Mouse (Mus musculus): ENCODE results near the gene Mpnd. TPM values are rescaled to one million over a fixed set of nuclear protein-coding genes. Genes with fewer than 3 reads are reported as not detected.

The Mpnd gene
- polyA plus RNA-seq, 1 experiment from 2014 or later = 191 TPM

DNA sequence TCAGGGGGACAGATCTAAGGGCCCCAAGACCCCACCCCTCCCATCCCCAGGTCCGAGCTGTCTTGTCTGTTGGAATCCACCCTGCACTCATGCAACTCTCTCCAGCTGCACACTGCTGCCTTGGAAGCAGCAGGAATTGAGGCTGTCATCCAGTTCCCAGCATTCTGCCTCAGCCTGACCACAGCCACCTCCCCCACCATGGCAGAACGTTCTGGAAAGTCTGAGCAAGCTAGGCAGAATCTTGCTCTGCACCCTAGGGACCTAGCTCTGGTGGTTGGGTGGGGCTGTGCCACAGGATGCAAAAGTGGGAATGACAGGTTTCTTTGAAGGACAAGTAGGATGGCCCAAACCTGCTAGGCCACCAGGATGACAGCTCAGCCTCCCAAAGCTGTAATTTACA, 19.0 kb downstream of the Mpnd start:
- no peaks in the 10 kb centered on the region for H3K9me3 ChIP-seq
- H3K27ac ChIP-seq (replicated peaks) = no peak overlapping the region
- peaks cover 12% of the 10 kb centered on the region for H3K4me1 ChIP-seq
- peaks cover 7% of the 10 kb centered on the region for H3K36me3 ChIP-seq
- H3K4me2 ChIP-seq (replicated peaks) = no peak overlapping the region
- H3K9ac ChIP-seq (replicated peaks) = no peak overlapping the region
- WGBS = 82% methylated on average over 2 of the region's 2 CpGs
- H3K4me3 ChIP-seq = no peak overlapping the region
- no peak for ATAC-seq (replicated peaks)
- H3K27me3 ChIP-seq = no peaks in the 10 kb centered on the region

DNA sequence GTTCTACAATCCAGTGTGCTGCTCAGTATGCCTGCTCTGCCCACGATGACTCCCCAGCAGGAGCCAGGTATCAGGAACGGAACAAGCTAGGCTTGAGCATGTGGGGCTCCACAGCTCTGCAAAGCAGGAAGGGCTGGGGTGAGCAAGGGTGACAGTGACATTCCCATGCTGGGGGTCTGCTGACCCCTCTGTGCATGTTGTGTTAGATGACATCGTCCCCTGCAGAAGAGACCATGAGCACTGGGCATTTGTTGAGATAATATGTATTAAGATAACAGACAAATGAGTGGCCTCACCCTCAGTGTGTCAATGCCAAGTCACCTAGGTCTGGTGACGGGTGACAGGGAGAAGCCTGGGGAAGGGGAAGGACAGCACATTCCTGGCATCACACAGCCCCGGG, 19.4 kb downstream of the Mpnd start:
- 78% methylated on average over 5 of the region's 5 CpGs for WGBS
- Histone ChIP-seq H3K4me1 (peaks cover 12% of the 10 kb centered on the region), H3K9me3 (no peaks in the 10 kb centered on the region), H3K4me2 (replicated peaks) (no peak overlapping the region), H3K9ac (replicated peaks) (no peak overlapping the region), H3K4me3 (no peak overlapping the region), H3K27me3 (no peaks in the 10 kb centered on the region), H3K36me3 (peaks cover 4% of the 10 kb centered on the region; the same call in 1 of the 2 replicates), H3K27ac (replicated peaks) (no peak overlapping the region)
- ATAC-seq (replicated peaks) = no peak

DNA sequence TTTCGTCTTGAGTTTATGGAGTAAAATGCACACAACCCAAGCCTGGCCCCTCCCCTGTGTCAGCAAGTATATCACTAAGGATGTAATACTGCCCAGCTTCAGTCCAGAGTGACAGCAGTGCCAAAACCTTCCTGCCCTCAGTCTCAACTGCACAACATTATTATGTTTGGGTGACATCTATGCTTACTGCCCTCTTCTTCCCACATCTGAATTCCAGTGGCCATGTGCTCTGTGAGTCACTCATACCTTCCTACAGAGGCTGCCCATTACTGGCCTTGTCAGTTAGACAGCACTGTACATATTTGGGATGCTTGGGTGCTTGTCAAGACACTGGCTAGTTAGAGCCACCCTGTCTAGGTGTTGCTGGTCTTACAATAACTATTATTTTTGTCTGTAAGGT, 20.8 kb downstream of the Mpnd start:
- 88% methylated on average over 1 of the region's 1 CpGs for WGBS
- peaks cover 12% of the 10 kb centered on the region for H3K4me1 ChIP-seq

DNA sequence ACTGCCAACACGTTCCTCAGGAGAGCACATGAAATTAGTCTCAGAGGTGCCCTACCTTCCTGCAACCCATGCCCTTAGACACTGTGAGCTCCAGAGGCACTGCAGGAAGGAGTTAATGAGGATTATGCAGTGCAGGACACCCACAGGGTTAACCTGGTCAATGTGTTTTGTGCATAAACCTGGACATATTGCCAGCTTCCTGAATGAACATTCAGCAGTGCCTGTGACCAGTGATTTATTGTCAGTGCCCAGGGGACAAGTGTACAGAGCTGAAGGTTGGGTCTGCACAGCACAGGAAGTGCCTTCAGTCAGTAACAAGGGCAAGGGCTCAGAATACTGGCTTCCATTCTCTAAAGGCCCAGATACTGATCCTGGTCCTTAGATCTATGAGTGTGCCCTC, 21.4 kb downstream of the Mpnd start:
- Histone ChIP-seq H3K27ac (replicated peaks) (no peak overlapping the region), H3K27me3 (no peaks in the 10 kb centered on the region), H3K4me3 (no peak overlapping the region), H3K9me3 (no peaks in the 10 kb centered on the region), H3K4me2 (replicated peaks) (no peak overlapping the region), H3K36me3 (peaks cover 4% of the 10 kb centered on the region; the same call in 1 of the 2 replicates), H3K4me1 (peaks cover 9% of the 10 kb centered on the region), H3K9ac (replicated peaks) (no peak overlapping the region)
- WGBS = 74% methylated on average over 1 of the region's 1 CpGs
- ATAC-seq (replicated peaks) = no peak

More for the DNA sequence above, 20.8 kb downstream of the Mpnd start:
- Histone ChIP-seq H3K9me3 (no peaks in the 10 kb centered on the region), H3K27me3 (no peaks in the 10 kb centered on the region), H3K4me2 (replicated peaks) (no peak overlapping the region), H3K27ac (replicated peaks) (no peak overlapping the region), H3K36me3 (peaks cover 4% of the 10 kb centered on the region; the same call in 1 of the 2 replicates), H3K4me3 (no peak overlapping the region), H3K9ac (replicated peaks) (no peak overlapping the region)
- no peak for ATAC-seq (replicated peaks)

DNA sequence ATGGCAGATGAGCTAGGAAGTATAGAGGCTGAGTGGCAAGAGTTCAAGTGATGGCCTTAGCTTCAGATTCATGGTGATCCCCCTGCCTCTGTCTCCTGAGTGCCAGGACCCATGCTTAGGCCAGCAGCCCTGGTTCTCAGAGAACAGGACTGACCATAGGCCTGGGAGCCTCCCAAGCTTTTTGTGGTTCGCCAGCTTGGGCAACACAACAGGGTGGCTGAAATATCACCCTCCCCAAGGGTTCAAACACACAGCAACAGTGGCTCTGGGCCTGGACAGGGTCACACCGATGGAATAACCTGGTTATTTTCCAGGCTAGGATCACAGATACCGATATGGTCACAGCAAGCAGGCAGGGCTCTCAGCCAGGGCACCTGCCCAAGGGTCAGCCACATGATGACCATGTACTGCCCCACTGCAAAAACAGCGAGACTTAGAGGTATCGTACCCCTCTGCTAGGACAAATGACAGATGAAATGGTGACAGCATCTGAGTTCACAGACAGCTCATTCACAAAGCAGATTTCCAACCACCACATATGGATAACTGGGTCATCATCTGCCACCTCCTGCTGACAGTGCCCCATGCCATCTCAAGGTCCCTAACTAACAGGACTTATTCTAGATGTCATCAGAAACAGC, 22.4 kb downstream of the Mpnd start:
- no peak overlapping the region for H3K9ac ChIP-seq (replicated peaks)
- peaks cover 4% of the 10 kb centered on the region; the same call in 1 of the 2 replicates for H3K36me3 ChIP-seq
- no peak for ATAC-seq (replicated peaks)
- no peak overlapping the region for H3K27ac ChIP-seq (replicated peaks)
- H3K9me3 ChIP-seq = no peaks in the 10 kb centered on the region
- peaks cover 7% of the 10 kb centered on the region; the same call in 1 of the 2 replicates for H3K4me1 ChIP-seq
- no peak overlapping the region for H3K4me2 ChIP-seq (replicated peaks)
- H3K4me3 ChIP-seq = no peak overlapping the region
- 88% methylated on average over 5 of the region's 5 CpGs for WGBS
- no peaks in the 10 kb centered on the region for H3K27me3 ChIP-seq

DNA sequence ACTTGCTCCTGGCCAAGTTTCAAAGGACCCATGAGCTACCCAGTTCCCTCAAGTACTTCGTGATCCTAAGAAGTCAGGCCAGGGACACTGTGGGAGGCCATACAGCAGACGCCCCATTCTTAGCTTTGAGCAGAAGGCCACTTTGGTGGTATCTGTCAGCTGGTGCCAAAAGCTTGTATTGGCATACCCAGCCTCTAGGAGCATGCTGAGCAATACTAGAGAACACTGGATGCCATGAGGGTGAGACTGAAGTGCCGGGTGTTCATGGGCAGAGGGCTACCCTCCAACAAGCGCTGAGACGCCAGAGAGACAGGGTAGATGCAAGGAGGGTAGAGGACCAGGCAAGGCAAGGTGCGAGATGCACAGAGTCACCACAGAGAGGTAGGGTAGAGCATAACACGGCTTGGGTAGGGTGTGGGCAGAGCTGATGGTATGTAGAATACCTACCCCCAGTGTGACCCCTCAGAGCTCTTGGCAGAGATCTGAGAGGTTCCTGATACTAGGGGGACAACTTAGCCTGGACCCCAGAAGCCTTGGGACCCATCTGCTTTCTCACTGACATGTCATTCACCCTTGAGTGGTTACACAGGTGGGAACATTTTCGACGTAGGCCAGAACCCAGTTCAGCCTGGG, 24.8 kb downstream of the Mpnd start:
- H3K4me1 ChIP-seq = peaks cover 17% of the 10 kb centered on the region
- ATAC-seq (replicated peaks) = no peak
- no peak overlapping the region for H3K9ac ChIP-seq (replicated peaks)
- no peak overlapping the region for H3K4me2 ChIP-seq (replicated peaks)
- no peak overlapping the region for H3K27ac ChIP-seq (replicated peaks)
- no peaks in the 10 kb centered on the region for H3K9me3 ChIP-seq
- H3K4me3 ChIP-seq = no peak overlapping the region
- 88% methylated on average over 9 of the region's 9 CpGs for WGBS
- no peaks in the 10 kb centered on the region for H3K27me3 ChIP-seq
- H3K36me3 ChIP-seq = peaks cover 16% of the 10 kb centered on the region

DNA sequence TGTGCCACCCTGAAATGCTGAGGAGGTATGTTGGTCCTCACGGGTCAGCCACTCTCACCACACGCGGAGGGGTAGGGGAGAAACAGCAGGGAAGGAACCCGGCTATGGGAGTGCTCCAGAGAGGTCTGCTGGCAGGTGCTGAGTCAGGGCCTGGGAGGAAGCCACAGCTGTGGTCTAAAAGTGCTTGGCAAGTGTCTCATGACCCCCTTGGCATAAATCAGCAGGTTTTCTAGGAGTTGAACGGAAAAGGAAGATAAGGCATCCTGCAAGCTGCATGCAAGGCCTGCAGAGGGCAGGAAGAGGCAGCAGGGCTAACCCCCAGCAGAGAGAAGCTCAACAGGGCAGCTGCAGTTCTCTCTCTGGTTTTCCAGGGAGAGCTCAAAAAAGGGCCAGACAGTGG, 25.4 kb downstream of the Mpnd start:
- no peak overlapping the region for H3K9ac ChIP-seq (replicated peaks)
- no peak overlapping the region for H3K27ac ChIP-seq (replicated peaks)
- no peaks in the 10 kb centered on the region for H3K27me3 ChIP-seq
- H3K4me3 ChIP-seq = no peak overlapping the region
- peaks cover 16% of the 10 kb centered on the region for H3K36me3 ChIP-seq
- WGBS = 76% methylated on average over 5 of the region's 5 CpGs
- H3K9me3 ChIP-seq = no peaks in the 10 kb centered on the region
- no peak for ATAC-seq (replicated peaks)
- no peak overlapping the region for H3K4me2 ChIP-seq (replicated peaks)
- peaks cover 23% of the 10 kb centered on the region for H3K4me1 ChIP-seq

DNA sequence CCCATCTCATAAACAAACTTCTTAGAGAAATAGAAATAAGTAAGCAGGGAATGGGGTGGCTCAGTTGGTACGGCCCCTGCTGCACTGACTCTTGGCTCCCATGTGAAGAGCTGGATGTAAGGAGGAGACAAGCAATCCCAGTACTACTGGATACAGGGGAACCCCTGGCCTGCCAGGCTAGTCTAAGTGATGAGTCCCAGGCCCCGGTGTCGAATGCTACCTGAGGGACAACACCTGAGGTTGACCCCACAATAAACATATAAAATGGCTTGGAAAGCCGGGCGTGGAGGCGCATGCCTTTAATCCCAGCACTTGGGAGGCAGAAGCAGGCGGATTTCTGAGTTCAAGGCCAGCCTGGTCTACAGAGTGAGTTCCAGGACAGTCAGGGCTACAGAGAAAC, 25.9 kb downstream of the Mpnd start:
- Histone ChIP-seq H3K9ac (replicated peaks) (no peak overlapping the region), H3K4me3 (no peak overlapping the region), H3K9me3 (no peaks in the 10 kb centered on the region), H3K27me3 (no peaks in the 10 kb centered on the region), H3K36me3 (peaks cover 16% of the 10 kb centered on the region), H3K4me2 (replicated peaks) (no peak overlapping the region), H3K4me1 (peaks cover 24% of the 10 kb centered on the region), H3K27ac (replicated peaks) (no peak overlapping the region)
- 91% methylated on average over 7 of the region's 7 CpGs for WGBS
- ATAC-seq (replicated peaks) = no peak

DNA sequence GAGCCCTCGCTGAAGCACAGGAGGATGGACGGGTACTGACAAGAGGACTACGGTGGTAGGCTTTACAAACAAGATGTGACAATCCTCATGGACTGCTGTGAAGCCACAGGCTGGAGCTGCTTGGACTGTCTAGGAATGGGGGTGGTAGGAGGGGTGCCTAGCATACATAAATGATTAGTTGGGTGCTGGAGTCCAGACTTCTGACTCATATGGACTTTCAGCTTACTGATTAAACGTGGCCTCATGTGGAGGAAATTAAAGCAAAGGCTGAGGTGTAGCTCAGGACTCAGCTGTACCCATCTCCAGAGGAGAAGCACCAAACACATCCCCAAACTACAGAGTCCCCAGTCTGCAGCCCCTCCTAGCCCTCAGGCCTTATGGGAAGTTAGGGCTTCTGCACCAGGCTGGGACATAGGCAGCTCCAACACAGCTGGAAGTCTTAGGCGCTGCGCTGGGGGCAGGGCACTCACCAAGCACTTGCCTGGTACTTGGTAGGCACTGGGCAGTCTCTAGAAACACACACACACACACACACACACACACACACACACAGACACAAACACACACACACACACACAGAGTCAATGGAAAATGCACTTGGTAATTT, 26.7 kb downstream of the Mpnd start:
- Histone ChIP-seq H3K9ac (replicated peaks) (no peak overlapping the region), H3K27me3 (no peaks in the 10 kb centered on the region), H3K36me3 (peaks cover 16% of the 10 kb centered on the region), H3K27ac (replicated peaks) (no peak overlapping the region), H3K4me2 (replicated peaks) (no peak overlapping the region), H3K4me3 (no peak overlapping the region), H3K9me3 (no peaks in the 10 kb centered on the region), H3K4me1 (peaks cover 29% of the 10 kb centered on the region)
- no peak for ATAC-seq (replicated peaks)
- WGBS = 79% methylated on average over 6 of the region's 6 CpGs

DNA sequence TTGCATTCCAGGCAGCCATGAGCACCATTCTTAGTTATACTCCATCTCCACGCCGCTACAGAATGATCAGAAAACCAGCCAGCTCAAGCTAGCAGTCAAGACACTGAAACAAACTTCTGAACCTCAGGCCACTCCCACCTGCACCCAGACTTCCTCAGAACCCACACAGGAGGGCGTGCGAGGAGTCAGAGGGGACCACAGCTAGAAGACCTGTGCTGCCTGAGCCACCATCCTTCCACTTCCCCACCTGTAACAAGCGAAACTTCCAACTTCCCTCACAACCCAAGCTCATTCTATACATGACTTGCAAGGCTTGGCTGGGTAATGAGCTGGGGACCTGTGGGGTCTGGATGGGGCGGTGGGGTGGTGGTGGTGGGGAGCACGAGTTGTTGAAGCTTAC, 27.3 kb downstream of the Mpnd start:
- WGBS = 81% methylated on average over 7 of the region's 7 CpGs
- no peak overlapping the region for H3K9ac ChIP-seq (replicated peaks)
- H3K36me3 ChIP-seq = peaks cover 16% of the 10 kb centered on the region
- ATAC-seq (replicated peaks) = no peak
- H3K27ac ChIP-seq (replicated peaks) = no peak overlapping the region
- no peak overlapping the region for H3K4me3 ChIP-seq
- H3K9me3 ChIP-seq = no peaks in the 10 kb centered on the region
- H3K27me3 ChIP-seq = no peaks in the 10 kb centered on the region
- H3K4me1 ChIP-seq = peaks cover 29% of the 10 kb centered on the region
- no peak overlapping the region for H3K4me2 ChIP-seq (replicated peaks)

DNA sequence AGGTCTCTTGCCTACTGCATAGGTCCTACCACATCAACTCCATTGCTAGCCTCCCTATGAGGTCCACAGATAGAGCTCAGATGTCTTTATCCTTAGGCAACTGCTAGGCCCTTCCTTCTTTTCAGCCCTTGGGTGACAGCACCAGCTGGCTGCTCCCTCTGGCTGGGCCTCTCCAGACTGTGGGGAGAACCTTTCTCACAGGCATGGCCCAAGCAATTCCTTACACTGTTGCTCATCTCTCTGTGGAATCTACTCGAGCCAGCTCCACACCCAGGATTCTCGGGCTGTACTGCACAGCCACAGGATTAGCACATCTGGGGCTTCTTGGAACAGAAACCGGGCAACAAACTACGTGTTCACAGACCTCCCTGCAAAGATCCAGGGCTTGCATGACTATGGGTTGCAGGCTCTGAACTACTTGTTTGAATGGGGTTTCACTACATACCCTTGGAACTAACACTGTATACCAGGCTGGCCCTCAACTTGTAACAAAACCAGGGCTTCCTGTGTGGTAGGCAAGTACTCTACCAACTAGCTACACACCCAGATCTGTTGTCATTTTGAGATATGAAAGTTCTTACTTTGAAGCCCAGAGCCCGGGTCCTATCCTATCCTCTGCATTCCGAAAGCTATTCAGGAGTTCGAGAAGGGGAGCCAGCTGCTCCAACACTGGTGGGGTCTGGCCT, 28.7 kb downstream of the Mpnd start:
- no peak for ATAC-seq (replicated peaks)
- Histone ChIP-seq H3K9ac (replicated peaks) (no peak overlapping the region), H3K4me1 (peaks cover 29% of the 10 kb centered on the region)

DNA sequence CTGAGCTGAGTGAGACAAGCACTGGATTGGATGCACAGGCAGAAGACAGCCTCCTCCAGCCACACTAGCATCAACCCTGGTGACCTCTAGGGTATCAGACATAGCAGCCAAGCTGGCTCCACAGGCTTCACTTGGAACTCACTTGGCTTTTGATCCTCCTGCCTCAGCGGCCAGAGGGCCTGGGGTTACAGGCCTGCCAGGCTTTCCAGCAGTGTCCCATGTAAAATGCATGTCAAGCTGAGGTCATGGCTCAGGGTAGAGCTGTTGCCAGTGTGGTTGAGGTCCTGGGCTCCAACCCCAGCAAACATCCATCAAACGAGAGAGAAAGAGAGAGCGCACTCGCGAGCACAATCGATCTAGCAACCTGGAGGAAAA, 29.2 kb downstream of the Mpnd start:
- no peaks in the 10 kb centered on the region for H3K27me3 ChIP-seq
- H3K4me1 ChIP-seq = peaks cover 29% of the 10 kb centered on the region
- peak overlapping the region; percentile 87; the same call in 1 of the 2 replicates for H3K9ac ChIP-seq (replicated peaks)
- H3K27ac ChIP-seq (replicated peaks) = no peak overlapping the region
- no peak overlapping the region for H3K4me2 ChIP-seq (replicated peaks)
- no peak for ATAC-seq (replicated peaks)
- H3K9me3 ChIP-seq = no peaks in the 10 kb centered on the region
- H3K4me3 ChIP-seq = no peak overlapping the region
- peaks cover 12% of the 10 kb centered on the region for H3K36me3 ChIP-seq
- WGBS = 90% methylated on average over 6 of the region's 6 CpGs

More for the DNA sequence above, 28.7 kb downstream of the Mpnd start:
- Histone ChIP-seq H3K27me3 (no peaks in the 10 kb centered on the region), H3K4me3 (no peak overlapping the region), H3K36me3 (peaks cover 12% of the 10 kb centered on the region), H3K4me2 (replicated peaks) (no peak overlapping the region), H3K27ac (replicated peaks) (no peak overlapping the region), H3K9me3 (no peaks in the 10 kb centered on the region)
- WGBS = 93% methylated on average over 7 of the region's 7 CpGs
